Mouse (Mus musculus) layer of hippocampus, adult 18-20 months (tissue): ENCODE data around the gene Tubgcp6. TPM values are rescaled to one million over a fixed set of nuclear protein-coding genes. Genes with fewer than 3 reads are reported as not detected.

ENCODE experiments used
- DNase-seq, 2 experiments: peaks; one replicate each; pipeline ENCODE4 v3.0.0; 2022; ENCODE audit warnings: low spot score in 2 of 2
- total RNA-seq, 2 experiments: library from RNA; stranded (reverse); gene quantifications; 2 replicates each; pipeline ENCODE4 v1.2.3; 2021

Gene Tubgcp6
- total RNA-seq, 2 experiments from 2014 or later, result 29.5 to 30.4 TPM

GRCm38 (mm10) chr15:89143134-89143533, 20.2 kb upstream of the Tubgcp6 start:
- no peak for DNase-seq

- DNase-seq, result no peak
These were observed 19.0 kb upstream of the Tubgcp6 start for GRCm38 (mm10) chr15:89141905-89142304.

- no peak for DNase-seq
These were observed 18.5 kb upstream of the Tubgcp6 start for GRCm38 (mm10) chr15:89141443-89141842.

- no peak for DNase-seq
These were observed 17.8 kb upstream of the Tubgcp6 start, which contains the start of gene Mapk12 for GRCm38 (mm10) chr15:89140659-89141252. Mapk12 (minus strand) TSS chr15:89140703.

- DNase-seq, result peak; percentile 27 to 34
These were observed 17.2 kb upstream of the Tubgcp6 start for GRCm38 (mm10) chr15:89140048-89140658.

- DNase-seq, result no peak
These were observed 15.6 kb upstream of the Tubgcp6 start for GRCm38 (mm10) chr15:89138531-89138930.

- no peak for DNase-seq
These were observed 15.1 kb upstream of the Tubgcp6 start for GRCm38 (mm10) chr15:89138046-89138405.

- no peak for DNase-seq
These were observed 14.6 kb upstream of the Tubgcp6 start for GRCm38 (mm10) chr15:89137378-89138045.

GRCm38 (mm10) chr15:89136461-89137155, 13.7 kb upstream of the Tubgcp6 start:
- no peak for DNase-seq

GRCm38 (mm10) chr15:89131316-89131715, 8.4 kb upstream of the Tubgcp6 start:
- no peak for DNase-seq

- DNase-seq, result no peak
These were observed 7.3 kb upstream of the Tubgcp6 start for GRCm38 (mm10) chr15:89130245-89130644.

GRCm38 (mm10) chr15:89128382-89129350, 5.8 kb upstream of the Tubgcp6 start, which contains the start of gene Hdac10:
Hdac10 (minus strand) TSS chr15:89128700.
- DNase-seq, result peak; percentile 68 to 91

- DNase-seq, result no peak
These were observed 4.5 kb upstream of the Tubgcp6 start for GRCm38 (mm10) chr15:89127364-89127940.

GRCm38 (mm10) chr15:89126622-89127021, 3.7 kb upstream of the Tubgcp6 start:
- DNase-seq, result no peak

- DNase-seq, result no peak
These were observed 2.4 kb upstream of the Tubgcp6 start for GRCm38 (mm10) chr15:89125351-89125750.

GRCm38 (mm10) chr15:89124312-89124711, 1.4 kb upstream of the Tubgcp6 start:
- DNase-seq, result no peak

- DNase-seq, result peak; percentile 51 to 64
These were observed 683 bp upstream of the Tubgcp6 start for GRCm38 (mm10) chr15:89123595-89123994.

GRCm38 (mm10) chr15:89118007-89118406, 4.9 kb downstream of the Tubgcp6 start:
- no peak for DNase-seq

GRCm38 (mm10) chr15:89110147-89110546, 12.8 kb downstream of the Tubgcp6 start:
- no peak for DNase-seq

- no peak for DNase-seq
These were observed 15.9 kb downstream of the Tubgcp6 start for GRCm38 (mm10) chr15:89106976-89107375.
